Mouse (Mus musculus) thymus, adult 2 months (tissue): ENCODE measurements at regions not wholly inside any gene's neighbourhood (a gene's known extent, or its start where the extent isn't known, plus 50 kb on each side); places are given as distances from the start of the nearest gene placed in this dataset.

ENCODE experiments used
- CTCF ChIP-seq: fragments of 200-500 bp; IDR thresholded peaks from 2 replicates; pipeline ENCODE4 v1.5.1; 2012; ENCODE audit warnings: mild to moderate bottlenecking, control low read depth, low read length, moderate library complexity, borderline replicate concordance; ENCODE audit not compliant: control insufficient read depth, poor library complexity, insufficient read depth; ENCODE audit errors: extremely low read depth
- POLR2A ChIP-seq: fragments of 200-500 bp; IDR thresholded peaks from 2 replicates; pipeline ENCODE4 v1.6.1; 2012; ENCODE audit warnings: mild to moderate bottlenecking, low read length, control low read depth, moderate library complexity; ENCODE audit not compliant: control insufficient read depth, poor library complexity, insufficient read depth; ENCODE audit errors: extremely low read depth

DNA sequence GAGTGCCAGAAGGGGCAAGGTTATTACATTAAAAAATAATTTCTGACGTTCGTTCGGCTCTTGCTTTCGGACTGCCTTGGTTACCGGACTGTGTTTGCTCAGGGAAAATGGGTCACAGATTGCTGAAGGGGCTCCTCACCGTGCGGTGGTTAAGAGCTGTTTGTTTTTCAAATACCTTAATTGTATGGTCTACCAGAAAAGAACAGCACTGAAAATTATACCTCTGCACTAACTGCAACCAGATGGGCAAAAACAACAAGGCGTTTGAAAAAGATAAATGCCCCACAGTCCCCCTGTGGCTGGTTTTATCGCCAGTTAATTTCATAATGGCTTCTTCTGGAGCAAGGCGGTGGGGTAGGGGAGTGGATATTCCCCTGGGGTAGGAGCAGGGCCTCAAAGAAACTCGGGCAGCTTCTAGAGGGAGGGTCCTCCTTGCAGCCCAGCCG, 236.2 kb upstream of the Tnp1 start:
- no peak for TF ChIP-seq POLR2A
- TF ChIP-seq CTCF = no peak
